Mouse (Mus musculus): ENCODE measurements around the gene Ccdc18. TPM values are rescaled to one million over a fixed set of nuclear protein-coding genes. Genes with fewer than 3 reads are reported as not detected.
"Not testable (repeated sequence)": the region's sequence is repeated elsewhere in the genome, so short reads cannot be mapped to it uniquely, and the experiment has no call there.

Ccdc18 gene
- polyA plus RNA-seq, 1 experiment from 2014 or later, result 12.2 TPM

- Histone ChIP-seq H3K4me1 (replicated peaks; ENCODE audit: control insufficient read depth, insufficient read depth, low read length) (no peaks in the 10 kb centered on the region; the same call in 1 of the 2 replicates), H3K4me2 (replicated peaks; ENCODE audit: low read depth, low read length) (peak within 1 kb of the TSS; percentile 93), H3K4me3 (ENCODE audit: low read depth, low read length) (peak within 1 kb of the TSS; percentile 95), H3K27me3 (ENCODE audit: control insufficient read depth, insufficient read depth, low read length) (no peaks in the 10 kb centered on the region), H3K9me3 (ENCODE audit: control insufficient read depth, low read length) (no peaks in the 10 kb centered on the region), H3K36me3 (ENCODE audit: control insufficient read depth, insufficient read depth, low read length) (no peaks in the 10 kb centered on the region), H3K9ac (ENCODE audit: low read depth, low read length) (peak within 1 kb of the TSS; percentile 96), H3K27ac (ENCODE audit: low read depth, low read length) (peak within 1 kb of the TSS; percentile 88)
- 4% methylated on average over 50 of the region's 55 CpGs for WGBS
- DNase-seq (ENCODE audit: low spot score) (peak; percentile 92), ATAC-seq (ENCODE audit: low FRiP score) (peak; percentile 98)
These were observed 135.7 kb downstream of the Ccdc18 start, which contains the start of gene Dr1 for GRCm38 (mm10) chr5:108268127-108269062. TSS of gene Dr1 (plus strand) at chr5:108268897.

GRCm38 (mm10) chr5:108269063-108269810 is 136.6 kb downstream of the Ccdc18 start:
- Histone ChIP-seq H3K27me3 (ENCODE audit: control insufficient read depth, insufficient read depth, low read length) (no peaks in the 10 kb centered on the region), H3K27ac (ENCODE audit: low read depth, low read length) (peak overlapping the region; percentile 88), H3K9ac (ENCODE audit: low read depth, low read length) (peak overlapping the region; percentile 96), H3K4me1 (replicated peaks; ENCODE audit: control insufficient read depth, insufficient read depth, low read length) (no peaks in the 10 kb centered on the region; the same call in 1 of the 2 replicates), H3K4me3 (ENCODE audit: low read depth, low read length) (peak overlapping the region; percentile 95), H3K36me3 (ENCODE audit: control insufficient read depth, insufficient read depth, low read length) (no peaks in the 10 kb centered on the region), H3K4me2 (replicated peaks; ENCODE audit: low read depth, low read length) (peak overlapping the region; percentile 93), H3K9me3 (ENCODE audit: control insufficient read depth, low read length) (no peaks in the 10 kb centered on the region)
- under 1% methylated on average over 38 of the region's 44 CpGs for WGBS
- DNase-seq (ENCODE audit: low spot score), result no peak
- peak; percentile 78 for ATAC-seq (ENCODE audit: low FRiP score)

- 25% methylated on average over 7 of the region's 7 CpGs for WGBS
- H3K36me3 ChIP-seq (ENCODE audit: control insufficient read depth, insufficient read depth, low read length), result no peaks in the 10 kb centered on the region
- H3K27ac ChIP-seq (ENCODE audit: low read depth, low read length), result no peak overlapping the region
- DNase-seq (ENCODE audit: low spot score), result no peak
- H3K27me3 ChIP-seq (ENCODE audit: control insufficient read depth, insufficient read depth, low read length), result no peaks in the 10 kb centered on the region
- ATAC-seq (ENCODE audit: low FRiP score), result no peak
- peak overlapping the region; percentile 96 for H3K9ac ChIP-seq (ENCODE audit: low read depth, low read length)
- H3K4me3 ChIP-seq (ENCODE audit: low read depth, low read length), result peak overlapping the region; percentile 95
- H3K9me3 ChIP-seq (ENCODE audit: control insufficient read depth, low read length), result no peaks in the 10 kb centered on the region
- no peaks in the 10 kb centered on the region; the same call in 1 of the 2 replicates for H3K4me1 ChIP-seq (replicated peaks; ENCODE audit: control insufficient read depth, insufficient read depth, low read length)
- peak overlapping the region; percentile 93 for H3K4me2 ChIP-seq (replicated peaks; ENCODE audit: low read depth, low read length)
These were observed 137.1 kb downstream of the Ccdc18 start for GRCm38 (mm10) chr5:108269811-108270151.

- Histone ChIP-seq H3K9me3 (ENCODE audit: control insufficient read depth, low read length) (no peaks in the 10 kb centered on the region), H3K36me3 (ENCODE audit: control insufficient read depth, insufficient read depth, low read length) (no peaks in the 10 kb centered on the region), H3K9ac (ENCODE audit: low read depth, low read length) (no peak overlapping the region; the same call in 1 of the 2 replicates), H3K4me1 (replicated peaks; ENCODE audit: control insufficient read depth, insufficient read depth, low read length) (no peaks in the 10 kb centered on the region; the same call in 1 of the 2 replicates), H3K27me3 (ENCODE audit: control insufficient read depth, insufficient read depth, low read length) (no peaks in the 10 kb centered on the region), H3K27ac (ENCODE audit: low read depth, low read length) (no peak overlapping the region), H3K4me3 (ENCODE audit: low read depth, low read length) (peak overlapping the region; percentile 95), H3K4me2 (replicated peaks; ENCODE audit: low read depth, low read length) (peak overlapping the region; percentile 93)
- DNase-seq (ENCODE audit: low spot score), result no peak
- WGBS, result 58% methylated on average over 9 of the region's 9 CpGs
- ATAC-seq (ENCODE audit: low FRiP score), result no peak
These were observed 137.7 kb downstream of the Ccdc18 start for GRCm38 (mm10) chr5:108270415-108270814.

- H3K9ac ChIP-seq (ENCODE audit: low read depth, low read length); H3K27me3 ChIP-seq (ENCODE audit: control insufficient read depth, insufficient read depth, low read length); H3K36me3 ChIP-seq (ENCODE audit: control insufficient read depth, insufficient read depth, low read length); ATAC-seq (ENCODE audit: low FRiP score); H3K4me2 ChIP-seq (replicated peaks; ENCODE audit: low read depth, low read length); H3K27ac ChIP-seq (ENCODE audit: low read depth, low read length); DNase-seq (ENCODE audit: low spot score); H3K9me3 ChIP-seq (ENCODE audit: control insufficient read depth, low read length); H3K4me3 ChIP-seq (ENCODE audit: low read depth, low read length); H3K4me1 ChIP-seq (replicated peaks; ENCODE audit: control insufficient read depth, insufficient read depth, low read length): not testable (repeated sequence)
- WGBS, result 95% methylated on average over 6 of the region's 6 CpGs
These were observed 138.7 kb downstream of the Ccdc18 start for GRCm38 (mm10) chr5:108271345-108271744.

Other genes with a start within 250 kb of the Ccdc18 start
- 79.5 and 83.0 TPM in 2 replicates for gene Rpl5, start 232.4 kb upstream of the Ccdc18 start, polyA plus RNA-seq (2014; fragmentation: Nextera tagmentation; extraction: Ambion mirVana)
- gene Fam69a, start 145.8 kb upstream of the Ccdc18 start, polyA plus RNA-seq (2014; fragmentation: Nextera tagmentation; extraction: Ambion mirVana), result 24.8 and 28.5 TPM in 2 replicates
- 151 and 155 TPM in 2 replicates for gene Mtf2, start 67.2 kb upstream of the Ccdc18 start, polyA plus RNA-seq (2014; fragmentation: Nextera tagmentation; extraction: Ambion mirVana)
- gene Tmed5, start 255 bp upstream of the Ccdc18 start, polyA plus RNA-seq (2014; fragmentation: Nextera tagmentation; extraction: Ambion mirVana), result 27.3 and 35.0 TPM in 2 replicates
- 57.7 and 58.2 TPM in 2 replicates for gene Dr1, start 136.0 kb downstream of the Ccdc18 start, polyA plus RNA-seq (2014; fragmentation: Nextera tagmentation; extraction: Ambion mirVana)
- 2.7 and 3.2 TPM in 2 replicates for gene Pigg, start 179.7 kb downstream of the Ccdc18 start, polyA plus RNA-seq (2014; fragmentation: Nextera tagmentation; extraction: Ambion mirVana)
- gene Gm42517, start 235.0 kb downstream of the Ccdc18 start, polyA plus RNA-seq (2014; fragmentation: Nextera tagmentation; extraction: Ambion mirVana), result 0.13 and 0.15 TPM in 2 replicates